Mouse (Mus musculus): ENCODE results near the gene Polr2m.
A peak's percentile ranks its signal among the peaks of the same experiment; 100 is the strongest.

Gene Polr2m

DNA sequence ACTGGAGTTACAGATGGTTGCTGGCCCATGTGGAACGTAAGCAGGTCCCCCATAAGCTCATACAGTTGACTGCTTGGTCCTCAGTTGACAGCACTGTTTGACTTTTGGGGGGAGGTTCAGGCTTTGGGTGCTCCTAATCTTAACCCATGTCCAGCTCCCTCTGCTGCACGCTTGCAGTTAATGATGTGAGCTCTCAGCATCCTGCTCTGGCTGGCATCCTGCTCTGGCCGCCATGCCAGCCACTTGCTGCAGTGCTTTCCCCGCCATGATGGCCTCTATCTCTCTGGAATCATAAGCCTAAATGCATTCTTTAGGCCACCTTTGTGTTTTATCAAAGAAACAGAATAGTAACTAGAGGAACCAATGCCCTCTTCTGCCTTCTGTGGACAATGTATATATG lies 10.2 kb downstream of the Polr2m start:
- DNase-seq (ENCODE audit: low read depth) = no peak

DNA sequence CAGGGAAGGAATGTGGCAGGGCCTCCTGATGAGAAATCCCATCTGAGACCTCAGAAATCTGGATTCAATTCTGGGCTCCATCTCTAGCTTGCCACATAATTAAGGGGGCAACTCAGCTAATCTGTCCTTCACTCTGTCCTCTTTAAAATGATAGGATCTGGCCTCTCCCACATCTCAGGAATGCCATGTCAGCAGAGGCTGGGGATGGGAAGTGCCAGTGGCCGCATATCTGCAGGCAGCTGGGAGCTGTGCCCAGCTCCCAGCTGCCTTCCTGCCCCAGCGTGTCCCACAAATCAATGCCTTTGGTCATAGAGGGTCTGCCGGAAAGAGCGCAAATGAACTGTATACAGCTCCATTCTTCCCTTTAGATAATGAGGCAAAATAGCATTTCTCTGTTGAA lies 18.3 kb downstream of the Polr2m start:
- no peak for DNase-seq (ENCODE audit: low read depth)

DNA sequence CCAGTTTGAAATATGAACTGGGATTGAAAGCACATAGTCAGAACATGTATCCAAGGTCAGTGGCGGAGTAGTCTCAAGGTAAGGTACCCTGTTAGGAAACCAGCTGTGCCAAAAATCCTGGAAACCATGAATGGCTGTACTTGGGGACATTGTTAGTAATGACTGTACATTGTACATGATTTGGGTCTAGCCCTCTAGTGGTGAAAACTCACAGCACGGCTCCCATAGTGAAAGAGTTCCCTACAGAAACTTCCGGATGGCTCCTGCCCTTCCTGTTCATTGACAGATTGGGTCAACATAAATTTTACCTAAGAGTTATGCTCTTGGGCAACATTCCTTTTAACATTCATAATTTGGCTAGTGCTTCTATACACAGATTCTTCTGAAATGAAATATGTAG lies 19.6 kb downstream of the Polr2m start:
- DNase-seq (ENCODE audit: low read depth) = peak; percentile 48

DNA sequence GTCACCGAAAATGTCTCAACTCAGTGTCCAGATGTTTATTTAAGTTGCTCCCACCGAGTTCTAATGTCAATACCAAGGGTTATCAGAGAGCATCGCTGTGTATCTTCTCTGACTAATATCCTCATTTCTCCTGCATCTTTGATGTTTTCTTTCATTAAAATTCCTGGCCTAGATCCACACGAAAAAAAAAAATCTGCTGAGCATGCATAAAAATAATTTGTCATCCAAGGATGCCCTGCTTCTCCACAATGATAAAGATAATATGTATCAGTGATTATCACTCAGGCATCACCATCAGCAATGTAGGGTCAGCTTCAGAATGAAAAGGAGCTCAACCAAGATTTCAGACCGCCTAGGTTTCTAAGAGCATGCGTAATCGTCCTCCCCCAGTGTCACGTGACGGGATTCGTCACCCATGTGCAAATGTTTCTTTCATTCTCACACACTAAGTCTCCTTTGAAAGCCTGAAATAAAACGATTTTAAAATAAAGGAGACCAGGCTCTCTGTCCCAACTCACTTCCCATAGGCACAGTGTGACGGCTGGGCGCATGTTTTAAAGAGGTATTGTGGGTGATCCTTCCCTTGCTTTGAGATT lies 22.6 kb downstream of the Polr2m start:
- DNase-seq (ENCODE audit: low read depth) = no peak

DNA sequence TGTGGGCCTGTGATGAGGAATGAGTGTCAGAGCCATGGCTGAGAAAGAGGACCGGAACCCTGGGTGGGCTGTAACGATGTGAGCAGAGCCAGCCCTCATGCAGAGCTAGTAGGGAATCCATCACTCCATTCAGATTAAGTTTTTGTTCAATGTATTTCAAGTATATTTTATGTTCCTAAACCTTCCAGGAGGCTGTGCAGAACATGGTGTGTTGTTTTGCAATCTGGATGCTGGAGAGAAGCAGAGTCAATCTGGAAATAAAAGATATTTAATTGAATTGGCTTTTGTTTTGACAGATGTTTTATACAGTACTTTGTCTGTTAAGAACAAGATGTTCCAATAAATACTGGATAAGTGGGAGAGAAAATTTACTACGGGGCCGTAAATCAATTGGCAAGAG lies 29.0 kb downstream of the Polr2m start:
- no peak for DNase-seq (ENCODE audit: low read depth)

DNA sequence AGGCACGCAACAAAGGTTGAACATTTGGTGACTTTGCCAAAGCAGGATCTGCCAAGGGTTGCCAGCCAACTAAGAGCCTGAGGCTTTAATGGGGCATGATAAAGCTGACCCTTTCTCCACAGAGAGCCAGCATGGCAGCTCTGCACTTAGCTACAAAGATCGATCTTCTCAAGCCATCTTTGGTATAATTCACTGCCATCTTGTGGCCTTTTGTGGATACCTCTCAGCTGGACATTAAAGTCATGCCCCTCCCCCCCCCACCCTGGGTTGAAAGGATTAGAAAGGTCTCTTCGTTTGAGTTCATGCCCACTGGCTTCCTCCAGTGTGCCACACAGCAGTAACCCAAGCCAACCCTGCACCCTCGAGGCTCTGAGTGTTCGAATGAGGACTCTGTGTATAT lies 31.8 kb downstream of the Polr2m start:
- peak; percentile 9 for DNase-seq (ENCODE audit: low read depth)

DNA sequence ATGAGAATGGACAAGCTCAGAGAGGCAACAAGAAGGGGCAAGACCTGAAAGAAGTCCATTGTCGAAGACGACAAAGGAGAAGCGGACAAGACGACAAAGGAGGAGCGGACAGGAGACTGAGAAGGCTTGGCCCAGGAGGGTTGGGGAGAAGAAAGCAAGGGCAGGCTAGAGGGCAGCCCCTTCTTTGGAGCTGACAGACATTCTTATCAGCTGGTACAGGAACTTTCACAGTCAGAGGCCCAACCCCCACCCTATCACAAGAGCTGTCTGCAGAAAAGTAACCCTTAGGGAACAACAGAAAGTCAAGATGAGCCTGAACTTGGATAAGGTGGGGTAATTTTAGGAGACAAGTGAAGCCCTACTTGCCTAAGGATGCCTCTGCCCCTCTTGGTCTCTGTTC lies 32.4 kb downstream of the Polr2m start:
- no peak for DNase-seq (ENCODE audit: low read depth)

DNA sequence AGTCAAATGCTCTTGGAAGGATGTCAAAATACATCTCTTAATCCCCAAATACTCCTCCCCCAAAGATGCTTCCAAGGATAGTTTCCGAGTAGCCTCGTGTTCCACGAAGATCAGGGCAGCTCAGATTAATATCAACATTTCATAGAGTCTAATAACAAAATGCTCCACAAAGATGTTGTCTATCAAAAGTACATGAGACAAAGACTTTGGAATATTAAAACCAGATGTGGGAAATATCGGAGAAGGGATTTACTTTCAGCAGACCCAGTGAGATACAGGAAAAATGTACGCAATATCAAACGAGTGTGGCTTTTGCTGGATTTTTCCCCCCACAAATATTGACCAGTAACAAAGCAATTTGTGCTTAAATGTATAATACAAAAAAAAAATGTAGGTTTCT lies 35.1 kb downstream of the Polr2m start:
- DNase-seq (ENCODE audit: low read depth) = no peak

DNA sequence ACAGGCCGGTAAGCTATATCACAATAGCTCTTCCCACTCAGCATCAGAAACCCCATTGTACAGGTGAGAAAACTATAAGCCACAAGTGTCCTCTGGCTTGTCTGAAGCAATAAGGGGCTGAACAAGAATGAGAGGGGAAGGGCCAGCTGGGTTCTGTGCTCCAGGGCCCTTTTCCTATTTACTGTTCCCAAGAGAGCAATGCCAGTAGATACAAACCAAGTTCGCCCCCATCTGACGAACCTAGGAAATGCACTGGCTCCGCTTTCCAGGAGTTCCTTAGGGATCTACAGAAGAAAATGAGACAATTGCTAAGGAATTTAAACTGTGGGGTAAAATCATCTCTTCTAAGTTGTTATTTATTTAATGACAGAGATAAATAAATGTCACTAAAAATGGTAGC lies 38.2 kb downstream of the Polr2m start:
- peak; percentile 36 for DNase-seq (ENCODE audit: low read depth)

DNA sequence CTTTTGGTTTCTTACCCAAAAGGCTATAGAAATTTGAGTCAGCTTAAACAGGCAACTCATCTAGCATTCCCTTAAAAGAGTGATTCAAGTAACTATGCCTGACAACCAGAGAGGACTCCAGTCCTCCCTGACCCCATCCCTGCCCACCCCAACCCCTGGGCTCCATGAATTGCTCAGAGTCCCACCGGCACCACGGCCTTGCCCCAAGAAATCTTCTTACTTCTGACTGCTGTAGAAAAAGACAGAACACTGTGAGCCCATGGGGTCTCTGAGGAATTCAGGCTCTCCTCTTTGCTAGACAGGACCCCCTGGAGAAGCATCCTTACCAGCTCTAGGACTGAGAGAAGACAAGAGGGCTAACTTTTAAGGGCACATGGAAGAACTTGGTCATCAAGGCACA lies 40.4 kb downstream of the Polr2m start:
- DNase-seq (ENCODE audit: low read depth) = no peak

DNA sequence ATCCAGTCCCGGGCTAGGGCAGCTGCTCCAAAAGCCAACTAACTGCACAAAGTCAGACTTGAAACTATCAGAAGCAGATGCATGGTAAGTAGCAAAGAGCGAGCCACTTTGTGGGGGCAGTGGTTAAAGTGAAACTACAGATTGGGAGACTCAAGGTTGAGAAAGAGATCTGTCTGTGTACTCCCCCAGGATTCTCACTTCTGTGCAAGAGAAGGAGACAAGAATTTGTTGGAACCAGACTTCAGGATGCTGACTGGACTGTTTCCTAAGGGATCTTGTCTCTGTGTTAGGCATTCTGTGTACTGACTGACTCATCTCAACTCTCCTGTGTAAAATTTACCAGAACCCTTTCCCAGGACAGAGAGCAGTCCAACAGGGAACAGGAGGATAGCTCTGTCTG lies 47.6 kb downstream of the Polr2m start:
- DNase-seq (ENCODE audit: low read depth) = no peak

All from 416B (cell line).